Mouse (Mus musculus): ENCODE results near the gene Resp18.

DNA sequence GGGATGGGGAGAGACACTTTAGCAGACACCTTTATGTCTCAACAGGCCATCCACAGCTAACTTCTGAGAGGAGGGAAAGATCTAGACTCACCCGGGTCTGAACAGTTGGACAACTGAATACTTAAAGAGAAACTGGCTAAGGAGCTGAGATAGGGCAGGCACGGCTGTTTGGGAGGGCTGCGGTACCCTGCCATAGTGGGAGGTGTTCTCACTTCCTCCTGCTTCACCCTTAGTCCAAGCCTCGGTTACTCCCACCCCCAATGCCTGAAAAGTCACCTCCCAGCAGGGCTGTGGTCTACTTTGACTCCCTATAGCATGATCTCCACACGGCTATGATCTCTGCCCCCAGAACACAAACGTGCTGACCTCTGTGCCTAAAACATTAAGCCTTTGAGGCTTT is 54.7 kb downstream of the Resp18 start:
- TF ChIP-seq CTCF (IDR thresholded peaks at IDR 0.05; ENCODE audit: low read depth): no peak
- TF ChIP-seq EP300 (IDR thresholded peaks at IDR 0.05; ENCODE audit: low read depth): no peak

Data from liver, postnatal 0 days (tissue).